Mouse (Mus musculus) myocyte (in vitro differentiated cells): ENCODE data around the gene Gm21987. TPM values are rescaled to one million over a fixed set of nuclear protein-coding genes. Genes with fewer than 3 reads are reported as not detected.
A peak's percentile ranks its signal among the peaks of the same experiment; 100 is the strongest.
"Not testable (repeated sequence)": the region's sequence is repeated elsewhere in the genome, so short reads cannot be mapped to it uniquely, and the experiment has no call there.

Experiments used
- H3K27me3 ChIP-seq: one replicate; pipeline ENCODE4 v1.6.1; 2011; ENCODE audit not compliant: control insufficient read depth, insufficient read depth, insufficient read length
- H3K36me3 ChIP-seq: one replicate; pipeline ENCODE4 v1.6.1; 2011; ENCODE audit not compliant: control insufficient read depth, insufficient read depth
- H3K4me2 ChIP-seq: one replicate; pipeline ENCODE4 v1.6.1; 2011; ENCODE audit warnings: low read depth, control low read depth
- H3K4me3 ChIP-seq: one replicate; pipeline ENCODE4 v1.5.1; 2011; ENCODE audit warnings: mild to moderate bottlenecking, control low read depth, moderate library complexity
- H3K79me2 ChIP-seq: one replicate; pipeline ENCODE4 v1.6.1; 2011; ENCODE audit not compliant: control insufficient read depth, insufficient read depth
- H3ac ChIP-seq: one replicate; pipeline ENCODE4 v1.6.1; 2011; ENCODE audit not compliant: control insufficient read depth, insufficient read length
- CEBPB ChIP-seq: IDR thresholded peaks from 2 replicates; pipeline ENCODE4 v1.6.1; 2011; ENCODE audit warnings: mild to moderate bottlenecking, moderate library complexity; ENCODE audit not compliant: poor library complexity, insufficient read depth, severe bottlenecking
- MAX ChIP-seq: IDR thresholded peaks from one replicate; pipeline ENCODE4 v1.6.1; 2011; ENCODE audit warnings: low read depth, mild to moderate bottlenecking, control low read depth
- MYOD1 ChIP-seq, 3 experiments: IDR thresholded peaks; one replicate each; pipeline ENCODE4 v1.6.1; 2011; ENCODE audit warnings: control low read depth in 2 of 3, low read depth in 2 of 3, mild to moderate bottlenecking in 2 of 3, moderate library complexity in 1 of 3; ENCODE audit not compliant: insufficient read length in 2 of 3, control insufficient read depth in 1 of 3
- POLR2A ChIP-seq: IDR thresholded peaks from one replicate; pipeline ENCODE4 v1.6.1; 2011; ENCODE audit warnings: low read depth, mild to moderate bottlenecking, control low read depth, moderate library complexity; ENCODE audit not compliant: insufficient read length
- POLR2AphosphoS2 ChIP-seq: IDR thresholded peaks from one replicate; pipeline ENCODE4 v1.6.1; 2011; ENCODE audit warnings: low read depth, control low read depth; ENCODE audit not compliant: insufficient read length
- REST ChIP-seq: IDR thresholded peaks from one replicate; pipeline ENCODE4 v1.6.1; 2011; ENCODE audit warnings: mild to moderate bottlenecking, control low read depth, moderate library complexity; ENCODE audit not compliant: insufficient read depth, insufficient read length
- SRF ChIP-seq: IDR thresholded peaks from one replicate; pipeline ENCODE4 v1.6.1; 2011; ENCODE audit warnings: low read depth; ENCODE audit not compliant: control insufficient read depth, insufficient read length
- TCF12 ChIP-seq: IDR thresholded peaks from one replicate; pipeline ENCODE4 v1.6.1; 2011; ENCODE audit warnings: mild to moderate bottlenecking, control low read depth; ENCODE audit not compliant: poor library complexity, insufficient read depth, severe bottlenecking
- TCF3 ChIP-seq: IDR thresholded peaks from one replicate; pipeline ENCODE4 v1.6.1; 2011; ENCODE audit warnings: low read depth, control low read depth; ENCODE audit not compliant: insufficient read length
- USF1 ChIP-seq: IDR thresholded peaks from one replicate; pipeline ENCODE4 v1.6.1; 2011; ENCODE audit warnings: low read depth, mild to moderate bottlenecking, control low read depth, moderate library complexity
- polyA plus RNA-seq: library from polyadenylated mRNA; unstranded; fragments of >200 nt; fragmentation: generic; extraction: Trizol; gene quantifications from one replicate; pipeline ENCODE4 v1.2.1, GENCODE M21; 2012; ENCODE audit warnings: missing spikeins

The Gm21987 gene
- polyA plus RNA-seq, 1 experiment: 0.16 TPM

GRCm38 (mm10) chr16:38334431-38334830 is 12.4 kb upstream of the Gm21987 start:
- TF ChIP-seq CEBPB: no peak
- no peak for TF ChIP-seq MAX
- TF ChIP-seq TCF12: no peak
- Histone ChIP-seq H3ac (no peak overlapping the region), H3K79me2 (no peaks in the 10 kb centered on the region), H3K36me3 (no peaks in the 10 kb centered on the region), H3K4me3 (no peak overlapping the region), H3K4me2 (no peak overlapping the region), H3K27me3 (no peaks in the 10 kb centered on the region)

- H3ac ChIP-seq, H3K79me2 ChIP-seq, H3K4me3 ChIP-seq, H3K36me3 ChIP-seq, H3K27me3 ChIP-seq, H3K4me2 ChIP-seq: not testable (repeated sequence)
Measured at GRCm38 (mm10) chr16:38338077-38338476, 8.8 kb upstream of the Gm21987 start.

GRCm38 (mm10) chr16:38341396-38342324 is 5.2 kb upstream of the Gm21987 start, which contains the start of gene Maats1:
Maats1 (minus strand) TSS chr16:38342143.
- Histone ChIP-seq H3K36me3 (no peaks in the 10 kb centered on the region), H3K4me2 (peak within 1 kb of the TSS; percentile 22), H3ac (no peak within 1 kb of the TSS), H3K27me3 (no peaks in the 10 kb centered on the region), H3K79me2 (no peaks in the 10 kb centered on the region), H3K4me3 (no peak within 1 kb of the TSS)
- TF ChIP-seq TCF3: no peak
- no peak for TF ChIP-seq POLR2A
- TF ChIP-seq CEBPB: no peak

- Histone ChIP-seq H3K36me3 (peaks cover 8% of the 10 kb centered on the region), H3K79me2 (peaks cover 22% of the 10 kb centered on the region), H3ac (no peak overlapping the region), H3K4me3 (no peak overlapping the region), H3K4me2 (peak overlapping the region; percentile 51), H3K27me3 (no peaks in the 10 kb centered on the region)
- no peak for TF ChIP-seq SRF
- TF ChIP-seq TCF3: no peak
- TF ChIP-seq POLR2AphosphoS2: no peak
- TF ChIP-seq TCF12: no peak
Measured at GRCm38 (mm10) chr16:38344941-38345725, 1.7 kb upstream of the Gm21987 start.

- Histone ChIP-seq H3K27me3 (no peaks in the 10 kb centered on the region), H3K4me3 (peak overlapping the region; percentile 71), H3K79me2 (peaks cover 22% of the 10 kb centered on the region), H3K4me2 (peak overlapping the region; percentile 89), H3ac (peak overlapping the region; percentile 47), H3K36me3 (peaks cover 20% of the 10 kb centered on the region)
- TF ChIP-seq TCF12 (no peak), MYOD1 (IDR thresholded peaks at IDR 0.05; ENCODE audit: control insufficient read depth in 1 of 3, insufficient read length in 2 of 3, low read depth in 2 of 3) (no peak), REST (no peak)
Measured at GRCm38 (mm10) chr16:38347588-38347987, 748 bp downstream of the Gm21987 start.

DNA sequence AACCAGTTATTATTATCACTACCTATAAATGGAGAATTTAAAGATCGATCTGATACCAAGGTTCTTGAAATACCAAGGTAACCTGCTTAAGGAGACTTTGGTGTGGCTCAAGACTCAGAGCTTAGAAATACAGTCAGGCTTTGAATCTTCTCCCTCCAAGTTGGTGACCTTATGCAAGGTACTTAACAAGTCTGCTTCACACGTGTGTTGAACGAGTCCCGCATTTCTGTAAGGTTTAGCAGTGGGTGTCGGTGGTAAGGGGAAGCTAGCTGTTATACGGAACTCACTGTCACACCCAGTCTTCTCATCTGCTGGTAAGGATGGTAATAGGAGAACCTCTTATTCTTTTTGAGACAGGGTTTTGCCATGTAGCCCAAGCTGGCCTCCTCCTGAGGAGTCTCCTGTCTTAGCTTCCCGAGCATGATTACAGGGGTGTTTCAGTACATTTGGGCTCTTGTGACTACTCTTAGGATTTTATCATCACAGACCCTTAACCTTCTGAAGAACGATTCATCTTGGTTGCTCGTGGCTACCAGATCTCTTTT is 1.4 kb downstream of the Gm21987 start:
- peaks cover 20% of the 10 kb centered on the region for H3K36me3 ChIP-seq
- H3K4me3 ChIP-seq: peak overlapping the region; percentile 71
- no peak overlapping the region for H3ac ChIP-seq
- H3K79me2 ChIP-seq: peaks cover 22% of the 10 kb centered on the region
- TF ChIP-seq REST (no peak), MYOD1 (IDR thresholded peaks at IDR 0.05; ENCODE audit: control insufficient read depth in 1 of 3, insufficient read length in 2 of 3, low read depth in 2 of 3) (no peak), USF1 (no peak), SRF (no peak), POLR2AphosphoS2 (peak; percentile 34), CEBPB (no peak)
- H3K27me3 ChIP-seq: no peaks in the 10 kb centered on the region
- H3K4me2 ChIP-seq: peak overlapping the region; percentile 89
